Mouse (Mus musculus) activated CD4-positive, CD25-positive, alpha-beta regulatory T cell, adult 9 weeks (primary cell): ENCODE data around the gene Urod. TPM values are rescaled to one million over a fixed set of nuclear protein-coding genes. Genes with fewer than 3 reads are reported as not detected.

ENCODE experiments used
- polyA plus RNA-seq: library from polyadenylated mRNA; unstranded; fragments of 100-300 nt; shearing (Covaris generic); gene quantifications from one replicate; pipeline ENCODE4 v1.2.1, GENCODE M21; 2017

Urod gene
- 105 TPM for polyA plus RNA-seq

GRCm38 (mm10) chr4:116993672-116994621, at the start of gene Urod:
Urod (minus strand) TSS chr4:116994413.

GRCm38 (mm10) chr4:117019206-117020134, 25.3 kb upstream of the Urod start, which contains the start of gene Eif2b3:
Eif2b3 (plus strand) TSS chr4:117019402.

GRCm38 (mm10) chr4:116995131-116995797, 1.1 kb upstream of the Urod start, which contains the start of gene Hectd3:
Hectd3 (plus strand) TSS chr4:116995317.

Other genes starting within 250 kb of the Urod start
- gene Toe1, start 186.8 kb downstream of the Urod start, polyA plus RNA-seq: 41.8 TPM
- 11.0 TPM for gene Mutyh, start 186.7 kb downstream of the Urod start, polyA plus RNA-seq
- 0.71 TPM for gene Hpdl, start 172.7 kb downstream of the Urod start, polyA plus RNA-seq
- gene Zswim5, start 117.0 kb downstream of the Urod start, polyA plus RNA-seq: 0.05 TPM
- 6.9 TPM for gene Hectd3, start 904 bp upstream of the Urod start, polyA plus RNA-seq
- gene Eif2b3, start 25.0 kb upstream of the Urod start, polyA plus RNA-seq: 30.5 TPM
- gene Ptch2, start 101.7 kb upstream of the Urod start, polyA plus RNA-seq: not detected
- 55.0 TPM for gene Btbd19, start 131.3 kb upstream of the Urod start, polyA plus RNA-seq
- 0.70 TPM for gene Tctex1d4, start 132.4 kb upstream of the Urod start, polyA plus RNA-seq
- 2.4 TPM for gene Plk3, start 139.6 kb upstream of the Urod start, polyA plus RNA-seq
- gene Rps8, start 161.8 kb upstream of the Urod start, polyA plus RNA-seq: 562 TPM
- gene Kif2c, start 188.2 kb upstream of the Urod start, polyA plus RNA-seq: 3.3 TPM